Mouse (Mus musculus) spleen, adult 2 months (tissue): Measurements from ENCODE around the gene Gm45213.

Source experiments
- CTCF ChIP-seq: fragments of 200-500 bp; IDR thresholded peaks from 2 replicates; pipeline ENCODE4 v1.5.1; 2011; ENCODE audit warnings: mild to moderate bottlenecking, inconsistent platforms; ENCODE audit not compliant: insufficient read depth, insufficient read length, insufficient replicate concordance; ENCODE audit errors: extremely low read depth
- POLR2A ChIP-seq: fragments of 200-500 bp; IDR thresholded peaks from 2 replicates; pipeline ENCODE4 v1.6.1; 2011; ENCODE audit warnings: low read depth, low read length, inconsistent platforms

DNA sequence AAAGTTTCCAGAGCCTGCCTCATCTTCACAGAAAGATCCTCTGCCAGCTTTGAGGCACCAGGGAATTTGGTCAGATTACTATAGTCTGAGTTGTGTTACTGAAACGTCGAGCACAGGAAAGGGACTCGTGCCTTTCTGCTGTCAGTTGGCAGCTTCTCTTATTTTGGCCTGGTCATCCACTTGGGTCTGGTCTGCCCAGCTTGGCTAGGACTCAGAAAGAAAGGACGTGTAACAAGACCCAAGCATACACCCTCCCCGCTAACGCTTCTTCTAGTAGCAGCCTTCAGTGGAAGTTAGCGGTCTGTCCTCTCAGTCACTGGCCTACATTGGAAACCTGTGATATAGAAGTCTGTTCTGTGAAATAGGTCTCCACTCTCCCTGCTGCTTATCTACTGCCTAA lies 41.1 kb downstream of the Gm45213 start:
- no peak for TF ChIP-seq CTCF
- no peak for TF ChIP-seq POLR2A
